Mouse (Mus musculus): Measurements from ENCODE around the gene Gnb2. TPM values are rescaled to one million over a fixed set of nuclear protein-coding genes. Genes with fewer than 3 reads are reported as not detected.

Gnb2 gene
- total RNA-seq, 2 experiments from 2014 or later = 560 to 578 TPM

- no peak for DNase-seq
Observed at GRCm38 (mm10) chr5:137539291-137539801, 6.0 kb upstream of the Gnb2 start.

GRCm38 (mm10) chr5:137537461-137537860 lies 4.2 kb upstream of the Gnb2 start:
- DNase-seq = no peak

GRCm38 (mm10) chr5:137535318-137535717 lies 2.0 kb upstream of the Gnb2 start:
- no peak for DNase-seq

GRCm38 (mm10) chr5:137534762-137535161 lies 1.5 kb upstream of the Gnb2 start:
- DNase-seq = no peak

DNA sequence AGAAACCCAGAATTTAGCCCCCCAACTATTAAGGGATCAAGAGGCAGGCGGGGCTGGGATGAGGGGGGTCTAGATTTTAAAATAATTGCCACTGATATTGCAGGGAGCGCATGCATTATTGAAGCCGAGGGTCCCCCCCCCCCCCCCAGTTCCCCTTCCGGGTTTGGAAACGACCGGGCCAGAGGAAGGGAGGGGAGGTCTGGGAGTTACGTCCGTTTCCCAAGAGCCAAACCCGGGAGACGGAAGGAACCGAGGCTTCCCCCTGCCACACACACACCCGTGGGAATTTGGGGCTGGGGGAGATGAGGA lies 548 bp downstream of the Gnb2 start:
- DNase-seq = no peak

- no peak for DNase-seq
Observed at GRCm38 (mm10) chr5:137532131-137532807, 1.0 kb downstream of the Gnb2 start.

GRCm38 (mm10) chr5:137531414-137532130 lies 1.7 kb downstream of the Gnb2 start:
- peak; percentile 77 for DNase-seq

DNA sequence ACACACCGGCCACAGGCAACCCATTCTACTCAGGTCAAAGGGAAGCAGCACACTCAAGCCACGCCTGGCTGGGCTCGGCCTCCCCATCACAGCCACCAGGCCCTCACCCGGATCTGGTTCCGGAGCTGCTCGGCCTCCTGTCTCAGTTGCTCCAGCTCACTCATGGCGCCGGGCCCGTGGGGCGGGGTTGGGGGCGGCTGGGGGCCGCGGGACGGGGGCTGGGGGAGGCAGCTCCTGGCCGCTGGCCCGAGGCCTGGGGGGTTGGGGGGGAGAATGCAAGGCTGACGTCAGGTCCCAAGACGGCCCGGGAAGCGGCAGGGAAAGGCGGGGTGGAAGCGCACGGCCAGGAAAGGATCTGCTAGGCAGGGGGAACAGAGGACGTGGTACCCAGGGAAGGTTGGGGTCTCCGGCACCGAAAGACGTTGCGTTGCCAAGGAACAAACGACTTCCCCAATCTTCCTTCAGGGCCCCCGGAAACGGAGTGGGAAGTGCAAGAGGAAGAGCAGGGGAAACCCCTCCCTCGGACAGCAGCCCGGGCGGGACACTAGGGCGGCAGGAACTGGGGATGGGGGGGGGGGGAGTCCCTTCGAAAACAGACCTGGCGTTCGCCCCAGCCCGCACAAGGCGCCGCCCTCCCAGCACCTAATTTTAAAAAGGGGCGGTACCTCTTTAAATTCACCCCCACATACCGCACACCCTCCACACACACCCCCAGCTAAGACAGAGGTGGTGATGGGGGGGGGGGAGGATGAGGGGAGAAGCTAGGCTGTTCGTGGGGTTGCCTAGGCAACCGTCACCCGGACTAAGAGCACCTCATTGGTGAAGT lies 2.5 kb downstream of the Gnb2 start:
- DNase-seq = peak; percentile 88

GRCm38 (mm10) chr5:137530075-137530474 lies 3.2 kb downstream of the Gnb2 start:
- no peak for DNase-seq

GRCm38 (mm10) chr5:137529221-137529995 lies 3.9 kb downstream of the Gnb2 start:
- no peak for DNase-seq

- DNase-seq = no peak
Observed at GRCm38 (mm10) chr5:137528247-137528968, 4.9 kb downstream of the Gnb2 start.

DNA sequence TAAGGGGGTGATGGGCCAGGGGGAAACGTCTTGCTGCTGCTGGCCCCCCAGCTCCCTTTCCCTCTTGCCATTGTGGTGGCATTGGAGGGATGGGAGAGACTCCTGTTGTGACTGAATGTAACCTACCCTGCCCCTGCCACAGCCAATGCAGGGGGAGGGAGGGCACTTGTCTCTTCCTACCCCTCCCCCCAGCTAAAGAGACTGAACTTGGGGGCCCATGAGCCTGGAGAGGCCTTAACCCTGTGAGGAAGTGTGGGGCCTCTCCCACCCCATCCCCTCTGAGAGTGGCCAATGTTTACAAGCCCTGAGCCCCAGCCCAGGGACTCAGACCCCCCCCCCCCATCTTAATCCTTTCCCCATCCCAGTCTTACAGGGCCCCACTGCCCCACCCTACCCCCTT lies 5.9 kb downstream of the Gnb2 start:
- DNase-seq = no peak

DNA sequence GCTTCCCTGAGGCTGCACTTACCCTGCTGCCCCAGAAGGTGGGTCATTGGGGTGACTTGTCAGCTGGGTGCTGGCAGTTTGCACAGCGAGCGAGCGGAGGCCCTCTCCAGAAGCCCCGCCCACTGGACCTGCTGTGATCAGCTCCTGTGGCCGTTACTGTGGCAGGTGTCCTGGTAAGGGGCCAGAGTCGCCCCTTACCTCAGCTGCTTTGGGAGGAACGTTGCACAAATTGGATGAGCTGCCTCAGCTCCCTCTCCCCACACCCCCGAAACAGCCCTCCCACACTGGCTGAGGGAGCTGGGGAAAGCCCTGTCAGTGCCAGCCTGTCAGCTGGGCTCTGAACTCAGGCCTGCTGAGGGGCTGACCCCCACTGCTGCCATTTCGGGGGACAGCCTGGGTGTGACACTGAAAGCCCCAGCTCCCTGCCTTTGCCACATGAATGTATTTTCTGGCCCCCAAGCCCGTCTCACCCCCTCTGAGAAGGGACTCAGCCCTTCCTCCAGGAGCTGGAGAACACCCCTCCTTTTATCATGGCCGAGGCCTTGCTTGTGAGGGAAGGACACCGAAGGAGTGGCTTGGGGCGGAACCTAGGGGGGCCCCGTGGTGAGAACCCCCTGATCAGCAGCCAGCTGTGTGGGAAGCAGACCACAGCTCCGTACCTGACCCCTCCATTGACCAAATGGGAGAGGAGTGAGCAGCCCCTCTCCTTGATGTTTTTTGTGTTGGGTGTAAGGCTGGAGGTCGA lies 6.9 kb downstream of the Gnb2 start:
- DNase-seq = peak; percentile 63

DNA sequence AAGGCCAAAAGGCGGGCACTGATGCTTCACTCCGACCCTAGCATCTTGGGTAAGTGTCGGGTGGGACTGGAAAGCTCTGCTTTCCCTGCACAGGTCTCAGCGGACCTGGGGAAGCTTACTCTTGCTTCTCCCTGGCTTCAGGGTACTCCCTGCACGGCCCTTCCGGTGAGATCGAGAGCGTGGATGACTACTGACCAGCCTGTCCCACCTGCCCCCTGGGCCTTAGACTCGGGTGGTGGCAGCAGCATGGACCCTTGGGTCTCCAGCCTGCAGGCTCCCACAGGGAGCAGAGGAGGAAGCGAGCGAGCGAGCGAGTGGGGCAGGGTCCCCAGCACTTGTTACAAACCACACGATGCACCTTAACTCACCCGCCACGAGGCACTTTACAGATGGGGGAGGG lies 7.8 kb downstream of the Gnb2 start:
- no peak for DNase-seq

DNA sequence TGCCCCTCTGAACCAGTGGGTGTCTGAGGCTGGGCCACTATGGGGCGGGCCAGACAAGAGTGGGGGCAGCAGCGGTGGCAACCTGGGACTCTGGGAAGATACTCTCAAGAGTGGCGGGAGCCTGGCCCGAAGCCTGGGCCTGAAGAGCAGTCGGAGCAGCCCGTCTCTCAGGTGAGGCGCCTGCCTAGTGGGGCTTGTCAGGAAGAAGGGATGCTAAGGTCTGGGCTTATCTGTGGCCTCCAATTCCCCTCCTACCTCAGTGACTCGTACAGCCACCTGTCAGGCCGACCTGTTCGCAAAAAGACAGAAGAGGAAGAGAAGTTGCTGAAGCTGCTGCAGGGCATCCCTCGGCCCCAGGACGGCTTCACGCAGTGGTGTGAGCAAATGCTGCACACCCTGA lies 8.6 kb downstream of the Gnb2 start:
- DNase-seq = no peak

DNA sequence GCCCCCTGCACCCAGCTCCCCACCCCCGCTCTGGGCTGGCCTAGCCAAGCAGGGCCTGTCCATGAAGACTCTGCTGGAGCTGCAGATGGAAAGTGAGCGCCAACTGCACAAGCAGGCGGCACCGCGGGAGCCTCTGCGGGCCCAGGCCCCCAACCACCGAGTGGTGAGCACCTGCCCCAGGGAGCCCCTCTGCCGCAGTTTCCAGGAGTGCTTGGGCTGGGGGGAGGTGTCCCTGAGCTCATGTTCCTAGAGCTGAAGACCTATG lies 9.1 kb downstream of the Gnb2 start:
- no peak for DNase-seq

DNA sequence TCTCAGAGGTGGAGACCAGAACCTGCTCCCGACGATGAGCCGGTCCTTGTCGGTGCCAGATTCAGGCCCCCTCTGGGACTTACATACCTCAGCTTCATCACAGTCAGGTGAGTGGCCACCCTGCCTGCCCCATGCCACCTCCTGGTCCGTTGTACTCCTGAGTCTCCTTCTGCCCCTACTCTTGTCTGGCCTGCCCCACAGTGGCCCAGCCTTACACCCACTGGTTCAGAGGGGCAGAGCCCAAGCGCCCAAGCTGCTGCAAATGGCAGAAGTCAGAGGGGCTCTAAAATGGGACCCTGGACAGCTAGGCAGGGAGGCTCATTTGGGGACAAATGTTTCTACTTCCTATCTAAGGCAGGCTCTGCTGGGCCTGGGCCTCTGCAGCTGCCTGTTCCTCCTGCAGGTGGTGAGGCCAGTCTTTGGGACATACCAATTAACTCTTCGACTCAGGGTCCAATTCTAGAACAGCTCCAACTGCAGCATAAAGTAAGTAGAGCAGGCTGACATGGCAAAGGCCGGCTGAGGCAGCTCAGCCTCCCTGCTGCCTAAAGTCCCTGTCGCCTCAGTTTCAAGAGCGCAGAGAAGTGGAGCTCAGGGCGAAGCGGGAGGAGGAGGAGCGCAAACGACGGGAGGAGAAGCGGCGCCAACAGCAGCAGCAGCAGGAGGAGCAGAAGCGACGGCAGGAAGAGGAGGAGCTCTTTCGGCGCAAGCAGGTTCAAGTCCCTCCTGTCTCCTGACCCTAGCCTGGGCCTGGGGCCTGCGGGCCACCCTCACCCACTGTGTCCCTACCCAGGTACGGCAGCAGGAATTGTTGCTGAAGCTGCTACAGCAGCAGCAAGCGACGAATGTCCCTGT lies 9.7 kb downstream of the Gnb2 start:
- DNase-seq = no peak

DNA sequence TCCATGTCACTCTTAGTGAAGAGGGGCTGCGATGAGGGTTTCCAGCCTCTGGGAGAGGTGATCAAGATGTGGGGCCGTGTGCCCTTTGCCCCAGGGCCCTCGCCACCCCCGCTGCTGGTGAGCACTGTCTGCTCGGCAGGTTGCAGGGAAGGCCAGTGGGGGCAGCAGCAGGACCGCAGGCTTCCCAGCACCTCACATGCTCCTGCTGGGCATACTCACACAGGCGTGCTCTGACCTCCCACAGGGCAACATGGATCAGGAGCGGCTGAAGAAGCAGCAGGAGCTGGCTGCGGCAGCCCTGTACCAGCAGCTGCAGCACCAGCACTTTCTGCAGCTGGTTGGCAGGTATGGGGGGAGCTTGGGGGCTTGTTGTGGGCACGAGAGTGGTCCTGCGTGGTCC lies 10.6 kb downstream of the Gnb2 start:
- DNase-seq = no peak

- no peak for DNase-seq
Observed at GRCm38 (mm10) chr5:137521861-137522260, 11.4 kb downstream of the Gnb2 start.

Measured in heart, postnatal 4 days (tissue).